Mouse (Mus musculus) kidney, embryonic 16.5 days (tissue): ENCODE data around the gene Ccdc34. TPM values are rescaled to one million over a fixed set of nuclear protein-coding genes. Genes with fewer than 3 reads are reported as not detected.

Experiments used
- ATAC-seq: fragments of 200-750 bp; cut with Nextera tagmentation; 2 replicates; pipeline ENCODE4 v1.8.0; 2017; ENCODE audit warnings: moderate TSS enrichment; ENCODE audit not compliant: low FRiP score, low TSS enrichment
- H3K27ac ChIP-seq: fragments of 300-500 bp; sonication (generic); 2 replicates; pipeline ENCODE4 v1.5.1; 2014; ENCODE audit warnings: low read length
- H3K27me3 ChIP-seq: fragments of 300-500 bp; sonication (generic); 2 replicates; pipeline ENCODE4 v1.6.1; 2014; ENCODE audit warnings: low read length, control low read depth, mixed read lengths; ENCODE audit not compliant: insufficient read depth
- H3K36me3 ChIP-seq: fragments of 300-500 bp; sonication (generic); 2 replicates; pipeline ENCODE4 v1.6.1; 2014; ENCODE audit warnings: low read length, control low read depth, mixed read lengths; ENCODE audit not compliant: insufficient read depth
- H3K4me1 ChIP-seq: fragments of 300-500 bp; sonication (generic); 2 replicates; pipeline ENCODE4 v1.6.1; 2014; ENCODE audit warnings: low read length, control low read depth, mixed read lengths; ENCODE audit not compliant: insufficient read depth
- H3K4me2 ChIP-seq: fragments of 300-500 bp; sonication (generic); replicated peaks from 2 replicates; pipeline ENCODE4 v1.6.1; 2014; ENCODE audit warnings: low read depth, low read length
- H3K4me3 ChIP-seq: fragments of 300-500 bp; sonication (generic); 2 replicates; pipeline ENCODE4 v1.5.1; 2014; ENCODE audit warnings: mild to moderate bottlenecking, low read length
- H3K9ac ChIP-seq: fragments of 300-500 bp; sonication (generic); replicated peaks from 2 replicates; pipeline ENCODE4 v1.6.1; 2014; ENCODE audit warnings: low read length
- H3K9me3 ChIP-seq: fragments of 300-500 bp; sonication (generic); 2 replicates; pipeline ENCODE4 v1.6.1; 2016; ENCODE audit warnings: low read length, control low read depth
- WGBS: fragments of 180-500 bp; shearing (Covaris S2); extraction: QIAGEN DNeasy Blood & Tissue Kit; methylation state at CpG from one replicate; pipeline ENCODE4 v1.1.7; 2014; 5-methylcytosine and 5-hydroxymethylcytosine counted together
- polyA plus RNA-seq: library from polyadenylated mRNA; unstranded; fragments of >200 nt; fragmentation: Nextera tagmentation; extraction: Ambion mirVana; gene quantifications from 2 replicates; pipeline ENCODE4 v1.2.1, GENCODE M21; 2015

Gene Ccdc34
- polyA plus RNA-seq, 1 experiment from 2014 or later: 39.5 TPM

GRCm38 (mm10) chr2:110214991-110215684 is 197.5 kb downstream of the Ccdc34 start:
- peak; percentile 91 for ATAC-seq

GRCm38 (mm10) chr2:110215685-110216058 is 198.1 kb downstream of the Ccdc34 start:
- peak; percentile 41; the same call in 1 of the 2 replicates for ATAC-seq
- H3K27ac ChIP-seq: peak overlapping the region; percentile 91

More at GRCm38 (mm10) chr2:110214991-110215684, 197.5 kb downstream of the Ccdc34 start:
- Histone ChIP-seq H3K36me3 (no peaks in the 10 kb centered on the region), H3K4me3 (no peak overlapping the region), H3K27ac (peak overlapping the region; percentile 91), H3K27me3 (no peaks in the 10 kb centered on the region), H3K4me1 (peaks cover 25% of the 10 kb centered on the region), H3K9ac (no peak overlapping the region; the same call in 1 of the 2 replicates), H3K4me2 (no peak overlapping the region), H3K9me3 (no peaks in the 10 kb centered on the region)
- 26% methylated on average over 9 of the region's 9 CpGs for WGBS

GRCm38 (mm10) chr2:110220492-110220891 is 202.9 kb downstream of the Ccdc34 start:
- Histone ChIP-seq H3K27me3 (no peaks in the 10 kb centered on the region), H3K27ac (peak overlapping the region; percentile 3; the same call in 1 of the 2 replicates), H3K4me2 (no peak overlapping the region), H3K4me3 (no peak overlapping the region), H3K9me3 (no peaks in the 10 kb centered on the region), H3K36me3 (no peaks in the 10 kb centered on the region), H3K9ac (no peak overlapping the region), H3K4me1 (peaks cover 18% of the 10 kb centered on the region)
- WGBS: 62% methylated on average over 1 of the region's 1 CpGs
- ATAC-seq: peak; percentile 72; the same call in 1 of the 2 replicates

More at GRCm38 (mm10) chr2:110215685-110216058, 198.1 kb downstream of the Ccdc34 start:
- 0 out of 2 replicates have a peak overlapping the region, but pooled peaks have one; percentile 21 for H3K4me2 ChIP-seq
- H3K27me3 ChIP-seq: no peaks in the 10 kb centered on the region
- WGBS: 25% methylated on average over 3 of the region's 3 CpGs
- H3K4me3 ChIP-seq: no peak overlapping the region
- H3K9me3 ChIP-seq: no peaks in the 10 kb centered on the region
- H3K9ac ChIP-seq: 0 out of 2 replicates have a peak overlapping the region, but pooled peaks have one; percentile 35
- no peaks in the 10 kb centered on the region for H3K36me3 ChIP-seq
- peaks cover 28% of the 10 kb centered on the region for H3K4me1 ChIP-seq

- no peak overlapping the region for H3K4me3 ChIP-seq
- H3K27me3 ChIP-seq: no peaks in the 10 kb centered on the region
- no peak overlapping the region for H3K9ac ChIP-seq
- WGBS: 49% methylated on average over 2 of the region's 2 CpGs
- H3K36me3 ChIP-seq: no peaks in the 10 kb centered on the region
- no peak overlapping the region for H3K4me2 ChIP-seq
- 0 out of 2 replicates have a peak, but pooled peaks have one; percentile 12 for ATAC-seq
- H3K27ac ChIP-seq: 0 out of 2 replicates have a peak overlapping the region, but pooled peaks have one; percentile 24
- 0 out of 2 replicates have a peak, but pooled peaks cover 8% of the 10 kb centered on the region for H3K4me1 ChIP-seq
- no peaks in the 10 kb centered on the region for H3K9me3 ChIP-seq
Measured at GRCm38 (mm10) chr2:110222793-110223192, 205.2 kb downstream of the Ccdc34 start.

Other genes with a start within 250 kb of the Ccdc34 start
- 70.5 and 76.5 TPM in 2 replicates for gene Lin7c, start 127.0 kb upstream of the Ccdc34 start, polyA plus RNA-seq
- gene Lgr4, start 100.2 kb upstream of the Ccdc34 start, polyA plus RNA-seq: 23.9 and 25.6 TPM in 2 replicates